Mouse (Mus musculus): ENCODE data around the gene Mthfsl.
"Not testable (repeated sequence)": the region's sequence is repeated elsewhere in the genome, so short reads cannot be mapped to it uniquely, and the experiment has no call there.

Gene Mthfsl

DNA sequence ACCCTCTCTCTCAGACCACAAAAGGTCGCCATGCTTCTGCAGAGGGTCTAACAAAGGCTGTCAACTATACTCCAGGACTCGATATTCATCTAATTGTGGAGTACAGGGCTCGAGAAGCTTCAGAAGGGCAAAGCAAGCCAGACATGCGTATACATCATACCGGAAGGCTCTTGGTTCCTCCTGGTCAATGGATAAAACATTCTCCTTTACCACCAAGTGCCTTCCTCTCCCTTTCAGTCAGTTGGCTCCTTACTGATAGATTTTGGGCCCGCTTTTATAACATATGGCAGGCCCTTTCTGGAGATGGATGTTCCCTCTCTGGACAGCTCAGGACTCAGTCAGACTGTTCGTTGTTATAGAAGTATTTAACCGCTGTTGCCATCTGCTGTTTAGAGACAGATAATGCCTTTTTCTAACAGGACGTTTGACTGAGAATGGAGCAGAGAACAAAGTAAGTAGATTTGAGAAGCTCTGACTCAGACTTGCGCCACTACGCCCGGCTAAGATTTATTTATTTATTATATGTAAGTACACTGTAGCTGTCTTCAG, at the start of gene Mthfsl:
Mthfsl (minus strand) TSS at position 308 of the 549 bp plus-strand sequence.
- DNase-seq (ENCODE audit: low read depth) = peak; percentile 74

DNA sequence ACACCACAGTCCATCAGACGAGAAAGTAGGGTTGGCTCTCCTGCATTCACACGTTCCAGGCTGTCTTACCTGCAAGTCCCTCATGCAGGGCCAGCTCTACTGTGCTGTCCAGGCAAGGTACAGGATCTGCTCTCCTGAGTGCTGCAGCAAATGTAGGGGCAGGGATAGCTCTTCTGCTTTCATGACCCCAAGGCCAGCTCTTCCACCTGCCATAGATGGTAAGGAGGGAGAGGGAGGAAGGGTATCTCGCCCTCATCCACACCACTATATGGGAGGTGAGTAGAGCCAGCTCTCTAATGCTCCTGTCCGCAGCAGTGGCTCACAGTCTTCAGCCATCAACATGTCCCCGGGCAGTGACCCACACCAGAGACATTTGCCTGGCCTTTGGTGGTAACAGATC, 49.4 kb upstream of the Mthfsl start:
- DNase-seq (ENCODE audit: low read depth) = not testable (repeated sequence)

DNA sequence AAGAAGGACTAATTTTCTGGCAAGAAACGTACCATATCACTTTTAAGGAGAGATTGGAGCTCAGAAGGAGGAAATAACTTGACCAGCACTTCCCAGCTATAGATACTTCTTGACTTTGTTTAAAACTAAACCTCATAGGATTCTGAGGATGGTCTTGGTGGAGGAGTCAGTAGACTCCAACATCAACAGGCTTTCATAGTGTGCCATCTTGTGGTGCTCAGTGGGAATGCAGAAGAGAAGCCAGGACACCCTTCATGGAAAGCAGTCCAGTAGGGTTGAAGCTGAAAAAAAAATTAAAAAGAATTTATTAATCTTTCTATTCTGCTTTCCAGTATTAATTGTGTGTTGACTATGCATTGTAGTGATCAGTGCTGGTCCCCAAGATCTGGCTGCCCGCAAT, 26.6 kb upstream of the Mthfsl start:
- DNase-seq (ENCODE audit: low read depth) = not testable (repeated sequence)

DNA sequence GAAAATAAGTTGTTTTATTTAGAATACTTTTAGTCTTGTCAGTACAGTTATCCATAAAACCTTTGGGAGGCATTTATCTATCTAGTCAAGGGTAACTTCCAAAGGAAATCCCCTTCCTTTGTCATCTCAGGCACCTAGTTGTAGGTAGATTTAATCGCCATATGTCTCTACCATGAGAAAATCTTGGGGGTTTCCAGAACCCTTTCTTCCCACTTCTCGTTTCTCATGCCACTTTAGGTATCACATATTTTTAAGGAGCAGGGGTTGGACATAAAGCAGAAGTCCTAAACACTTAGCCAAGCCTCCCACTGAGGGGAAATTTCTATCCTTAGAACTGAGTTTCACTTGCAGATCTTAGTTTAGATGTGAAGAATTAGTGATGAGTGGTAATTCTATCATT, 25.9 kb upstream of the Mthfsl start:
- not testable (repeated sequence) for DNase-seq (ENCODE audit: low read depth)

DNA sequence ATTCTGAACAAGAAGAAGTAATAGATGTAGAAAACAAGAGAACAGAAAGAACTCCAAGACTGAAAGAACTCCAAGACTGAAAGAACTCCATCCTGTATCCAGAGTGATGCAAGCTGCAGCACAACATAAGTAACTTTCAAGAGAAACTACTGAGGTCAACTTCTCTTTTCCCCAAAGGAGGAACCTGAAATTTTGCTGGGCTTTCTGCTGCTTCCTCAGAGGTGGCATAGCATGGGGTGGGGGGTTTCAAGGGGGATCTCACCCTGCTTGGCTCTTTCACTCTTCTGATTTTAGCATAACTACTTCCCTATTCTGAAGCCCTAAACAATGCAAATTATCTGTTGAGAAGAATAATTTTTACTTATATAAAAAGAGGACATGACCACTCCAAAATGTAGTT, 15.2 kb upstream of the Mthfsl start:
- not testable (repeated sequence) for DNase-seq (ENCODE audit: low read depth)

DNA sequence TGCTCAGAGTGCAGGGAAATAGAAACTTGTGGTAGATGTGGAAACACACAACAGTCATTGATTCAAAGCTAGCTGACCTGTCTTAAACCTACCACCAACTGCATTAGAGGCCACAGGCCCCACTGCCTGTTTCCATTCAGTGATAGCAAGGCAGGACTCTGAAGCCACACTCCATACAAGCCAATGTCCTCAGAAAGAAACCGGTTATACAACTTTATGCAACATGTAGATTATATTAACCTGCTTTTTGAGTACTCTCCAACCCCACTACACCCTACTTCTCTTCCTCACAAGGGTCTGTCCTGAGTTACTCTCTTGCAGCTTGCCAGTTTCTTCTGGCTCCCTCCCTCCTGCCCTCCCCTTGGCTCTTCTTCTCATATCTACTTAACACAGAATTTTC, 13.1 kb upstream of the Mthfsl start:
- DNase-seq (ENCODE audit: low read depth) = not testable (repeated sequence)

DNA sequence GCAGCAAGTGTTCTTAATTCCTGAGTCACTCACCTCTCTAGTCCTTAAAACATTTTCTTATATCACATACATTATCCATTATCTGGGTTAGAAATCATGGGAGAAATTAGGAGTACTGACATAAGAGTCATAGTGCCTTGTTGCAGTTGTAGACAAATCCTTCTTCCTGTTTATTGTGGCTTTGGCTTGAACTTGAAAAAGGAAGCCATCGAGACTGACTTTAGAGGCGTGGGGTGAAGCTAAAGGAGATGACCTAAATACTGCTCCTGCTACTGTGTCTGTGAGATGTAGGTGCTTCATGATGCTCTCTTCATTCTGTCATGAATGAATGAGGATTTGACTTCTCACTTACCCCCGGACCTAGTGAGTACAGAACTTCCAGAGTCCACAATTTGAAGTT, 12.2 kb upstream of the Mthfsl start:
- not testable (repeated sequence) for DNase-seq (ENCODE audit: low read depth)

DNA sequence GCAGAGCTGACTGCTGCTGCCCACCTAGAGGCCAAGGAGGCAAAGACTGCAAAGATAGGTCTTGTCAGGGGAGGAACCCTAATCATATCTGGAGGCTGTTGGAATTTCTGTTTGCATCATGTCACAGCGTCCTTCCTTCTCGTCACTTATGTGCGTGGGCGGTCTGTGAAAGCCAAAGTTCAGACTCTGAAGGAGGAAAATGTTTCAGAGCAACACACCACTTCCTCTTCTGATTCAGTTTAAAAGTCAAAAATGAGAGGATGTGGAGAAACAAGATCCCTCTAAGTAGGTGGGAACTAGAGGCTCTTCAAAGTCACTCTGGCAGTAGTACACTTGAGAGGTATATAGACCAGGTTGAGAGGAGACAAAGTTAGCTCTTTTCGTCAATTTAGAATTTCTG, 11.6 kb upstream of the Mthfsl start, which contains the start of gene Bcl2a1d:
Bcl2a1d (minus strand) TSS at position 187 of the 400 bp plus-strand sequence.
- not testable (repeated sequence) for DNase-seq (ENCODE audit: low read depth)

DNA sequence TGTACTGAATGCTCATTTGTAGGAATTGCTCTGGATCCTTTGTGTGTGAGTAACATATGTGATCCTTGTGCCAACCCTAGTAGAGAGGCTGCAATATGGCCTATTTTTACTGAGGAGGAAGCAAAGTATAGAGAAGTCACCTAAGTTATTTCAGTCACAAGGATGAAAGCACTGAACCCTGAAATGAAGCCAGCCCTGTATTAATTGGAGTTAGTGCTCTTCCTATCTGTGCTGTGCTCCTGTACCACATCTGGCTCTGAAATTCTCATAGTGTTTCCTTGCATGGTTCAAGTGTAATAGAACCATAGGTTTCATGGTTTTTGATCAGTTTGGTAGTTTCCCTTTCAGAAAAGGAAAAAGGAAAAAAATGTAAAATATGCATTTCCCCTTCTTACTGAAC, 8.2 kb upstream of the Mthfsl start:
- not testable (repeated sequence) for DNase-seq (ENCODE audit: low read depth)

DNA sequence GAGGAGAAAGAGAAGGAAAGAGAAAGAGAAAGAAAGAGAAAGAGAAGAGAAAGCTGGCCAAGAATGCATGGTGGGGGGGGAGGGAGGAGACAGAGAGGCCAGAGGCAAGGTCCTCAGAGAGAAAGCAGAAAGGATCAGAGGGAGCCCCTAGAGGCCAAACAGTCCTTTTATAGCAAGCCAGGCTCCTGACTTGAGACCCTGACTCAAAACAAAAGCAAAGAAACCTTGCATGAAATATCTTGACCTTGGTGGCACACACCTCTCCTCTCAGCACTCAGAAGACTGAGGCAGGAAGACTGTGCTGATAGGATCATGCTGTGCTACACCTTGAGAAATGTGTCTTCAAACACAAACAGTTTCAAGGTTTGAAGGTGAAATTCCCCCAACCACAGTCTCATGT, 1.5 kb upstream of the Mthfsl start:
- DNase-seq (ENCODE audit: low read depth) = not testable (repeated sequence)

DNA sequence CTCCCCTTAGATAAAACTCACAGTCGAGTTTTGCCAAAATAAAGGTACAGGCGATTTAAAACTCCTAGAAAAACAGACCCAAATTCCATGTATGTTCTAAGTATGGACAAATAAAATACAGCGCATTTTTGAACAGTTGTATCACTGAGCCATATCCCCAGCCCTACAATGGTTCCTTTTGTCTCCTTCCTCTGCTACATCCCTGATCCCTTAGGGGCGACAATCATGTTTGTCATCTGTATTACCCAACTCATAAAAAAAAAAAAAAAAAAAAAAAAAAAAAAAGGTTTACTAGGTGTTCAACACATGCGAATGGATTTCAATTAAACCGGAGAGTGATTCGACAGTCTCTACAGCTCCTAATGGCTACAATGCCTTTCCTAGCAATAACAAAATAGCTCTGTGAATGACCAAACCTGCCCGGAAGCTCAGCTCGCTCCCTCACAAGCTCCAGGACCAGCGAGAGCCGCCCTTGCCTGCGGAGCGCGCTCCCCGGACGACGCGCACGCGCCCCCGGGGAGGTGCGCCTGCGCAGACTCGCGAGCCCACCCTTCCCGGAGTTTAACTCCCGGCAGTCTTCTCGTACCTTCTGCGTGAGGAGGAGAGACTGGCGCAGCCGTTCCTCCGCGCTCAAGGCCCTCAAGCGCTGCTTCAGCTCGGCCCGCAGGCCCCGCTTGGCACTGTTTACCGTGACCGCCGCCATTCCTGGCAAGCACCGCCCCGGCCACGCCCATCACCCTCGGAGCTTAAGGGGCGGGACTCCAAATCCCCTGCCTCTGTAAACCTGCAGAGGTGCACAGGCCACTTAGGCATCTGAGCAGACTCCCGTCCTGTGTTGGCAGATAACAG, 799 bp downstream of the Mthfsl start:
- DNase-seq (ENCODE audit: low read depth) = not testable (repeated sequence)

DNA sequence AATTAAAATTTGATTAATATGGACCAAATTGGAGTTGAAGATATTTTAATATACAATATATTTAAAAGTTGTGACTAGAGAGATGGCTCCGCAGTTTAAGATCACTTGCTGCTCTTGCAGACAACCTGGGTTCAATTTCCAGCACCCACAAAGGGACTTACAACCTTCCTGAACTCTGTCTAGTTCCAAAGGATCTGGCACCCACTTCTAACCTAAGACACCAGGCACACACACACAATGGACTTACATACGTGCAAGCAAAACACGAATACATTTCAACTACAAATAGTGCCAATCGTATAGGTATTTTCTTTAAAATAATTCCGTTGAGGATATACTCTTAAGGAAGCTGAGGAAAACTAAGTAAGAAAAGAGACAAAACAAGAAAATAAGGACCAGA, 1.5 kb downstream of the Mthfsl start:
- not testable (repeated sequence) for DNase-seq (ENCODE audit: low read depth)

DNA sequence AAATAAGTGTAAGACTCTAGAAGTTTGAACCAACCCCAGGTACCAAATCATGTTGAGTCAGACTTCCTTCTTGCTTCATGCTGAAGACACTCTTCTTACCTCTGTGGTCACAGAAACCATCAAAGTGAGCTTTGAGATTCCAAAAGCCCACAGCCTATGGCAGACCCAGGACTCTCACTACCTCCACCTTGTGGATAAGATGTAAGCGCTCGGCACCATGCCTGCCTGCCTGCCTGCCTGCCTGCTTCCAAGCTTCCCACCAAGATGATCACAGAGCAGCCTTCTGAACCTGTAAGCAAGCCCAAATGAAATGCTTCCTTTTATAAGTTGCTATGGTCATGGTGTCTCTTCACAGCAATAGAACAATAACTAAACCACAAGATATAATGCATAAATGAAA, 2.0 kb downstream of the Mthfsl start:
- DNase-seq (ENCODE audit: low read depth) = peak; percentile 40

DNA sequence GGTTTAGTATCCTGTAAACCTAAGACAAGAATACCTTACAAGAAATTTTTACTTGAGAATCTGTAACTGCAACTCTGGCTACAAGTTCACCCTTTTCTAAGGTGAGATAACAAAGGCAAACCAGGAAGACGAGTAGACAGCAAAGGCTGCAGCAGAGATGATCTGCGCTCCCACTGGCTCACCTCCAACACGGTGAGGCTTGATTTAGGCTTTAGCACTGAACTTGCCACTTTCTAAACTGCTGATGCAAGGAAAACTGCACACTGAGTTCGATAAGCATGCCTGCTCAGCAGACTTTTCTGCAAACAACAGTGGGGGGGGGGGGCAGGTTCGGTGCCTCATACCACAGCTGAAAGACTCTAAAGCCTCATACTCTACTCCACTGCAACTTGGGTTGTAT, 5.6 kb downstream of the Mthfsl start:
- DNase-seq (ENCODE audit: low read depth) = not testable (repeated sequence)

DNA sequence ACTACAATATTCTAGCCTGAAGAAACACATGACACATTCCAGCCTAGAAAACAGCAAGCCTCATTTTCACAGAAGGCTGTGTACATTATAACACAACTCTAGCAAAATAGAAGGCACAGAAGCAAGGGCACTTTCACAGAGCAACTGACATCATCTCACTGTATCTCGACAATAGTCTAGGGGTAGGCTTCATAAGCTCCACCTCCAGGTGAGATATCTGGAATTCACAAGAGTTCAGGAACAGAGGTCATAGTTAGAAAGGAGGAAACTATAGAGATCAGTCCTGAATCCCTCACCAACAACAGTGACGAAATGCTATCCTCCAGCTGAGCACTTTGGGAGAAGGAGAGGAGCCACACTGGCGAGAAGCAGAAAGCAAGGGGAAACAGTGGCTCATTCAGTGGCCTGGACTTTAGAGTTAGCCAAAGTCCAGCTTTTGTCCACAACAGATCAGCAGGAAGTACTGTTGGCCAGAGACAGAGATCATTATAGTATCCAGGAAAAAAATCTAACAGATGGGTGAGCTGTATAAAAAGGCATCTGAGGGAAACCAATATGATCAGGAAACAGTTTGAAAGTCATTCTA, 7.8 kb downstream of the Mthfsl start:
- not testable (repeated sequence) for DNase-seq (ENCODE audit: low read depth)

DNA sequence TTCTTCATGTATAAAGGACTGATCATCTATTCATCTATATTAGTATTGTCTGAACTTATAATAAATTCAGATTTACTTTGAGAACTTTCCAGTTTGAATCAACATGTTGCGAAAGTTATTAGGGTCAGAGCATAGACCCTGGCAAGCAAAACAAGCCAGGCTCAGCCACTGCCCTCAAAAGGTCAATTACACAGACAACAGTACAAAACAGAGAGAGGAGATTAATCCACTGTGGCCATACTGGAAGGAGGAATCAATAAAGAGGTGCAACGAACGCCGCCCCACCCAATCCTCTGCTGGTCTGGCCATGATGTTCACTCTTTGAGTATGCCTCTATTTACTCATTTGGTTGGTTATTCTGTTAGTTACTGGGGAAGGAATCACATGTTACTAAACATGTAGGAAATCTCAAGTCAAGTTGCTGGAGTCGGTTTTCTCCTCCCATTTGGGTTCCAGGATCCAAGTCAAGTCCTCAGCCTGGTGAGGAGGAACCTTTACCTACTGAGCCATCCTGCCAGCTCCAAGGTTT, 9.1 kb downstream of the Mthfsl start:
- DNase-seq (ENCODE audit: low read depth) = not testable (repeated sequence)

DNA sequence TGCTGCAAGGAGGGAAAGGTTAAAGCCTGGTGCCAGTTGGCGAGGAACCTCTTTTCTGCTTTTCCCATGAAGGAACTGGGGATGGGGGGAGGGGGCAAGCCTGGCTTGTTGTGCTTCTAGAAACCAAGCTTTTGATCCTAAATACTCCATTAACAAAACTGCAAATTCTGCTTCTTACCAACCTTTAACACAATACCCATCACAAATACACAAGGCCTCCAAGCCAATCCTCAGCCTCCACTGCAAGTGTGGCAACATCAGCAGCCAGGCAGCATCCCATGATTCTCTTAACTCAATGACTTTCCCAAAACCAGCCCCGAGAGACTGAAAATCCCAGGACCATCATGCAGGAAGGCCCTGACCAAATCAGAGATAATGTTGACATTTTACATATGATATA, 9.7 kb downstream of the Mthfsl start:
- DNase-seq (ENCODE audit: low read depth) = not testable (repeated sequence)

DNA sequence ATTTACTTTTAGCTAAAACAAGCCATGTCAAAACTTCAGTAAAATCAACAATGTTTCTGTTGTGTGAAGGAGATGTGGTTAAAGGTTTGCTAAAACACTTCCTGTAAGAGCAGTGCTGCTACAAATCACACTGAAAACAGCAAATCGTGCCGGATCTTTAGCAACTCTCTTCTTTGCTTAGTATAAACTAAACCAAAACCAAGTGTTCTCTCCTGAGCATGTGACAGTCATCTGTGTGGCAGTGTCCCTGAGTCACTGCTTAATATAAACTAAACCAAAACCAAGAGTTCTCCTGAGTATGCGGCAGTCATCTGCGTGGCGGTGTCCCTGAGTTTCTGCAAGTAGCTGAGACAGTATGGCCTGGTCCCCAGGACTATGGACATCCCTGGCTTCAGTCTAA, 10.3 kb downstream of the Mthfsl start:
- DNase-seq (ENCODE audit: low read depth) = not testable (repeated sequence)

DNA sequence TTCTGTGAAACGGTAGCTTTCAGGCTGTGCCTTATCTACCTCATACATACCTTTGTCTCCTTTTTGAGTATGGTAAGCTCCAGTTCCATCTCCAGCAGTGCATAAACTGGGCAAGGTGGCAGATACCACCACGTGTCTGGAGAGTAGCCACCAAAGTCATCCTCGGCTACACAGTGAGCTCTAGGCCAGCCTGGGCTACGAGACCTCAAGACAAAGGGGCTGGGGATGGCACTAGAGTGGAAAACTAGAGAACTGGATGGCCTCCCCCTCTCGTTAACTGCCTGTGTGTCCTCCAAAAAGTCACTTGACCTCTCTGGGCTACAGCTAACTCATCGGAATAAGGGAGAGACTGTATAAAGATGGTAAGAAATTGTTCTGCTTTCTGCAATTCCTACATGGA, 10.8 kb downstream of the Mthfsl start:
- DNase-seq (ENCODE audit: low read depth) = no peak

DNA sequence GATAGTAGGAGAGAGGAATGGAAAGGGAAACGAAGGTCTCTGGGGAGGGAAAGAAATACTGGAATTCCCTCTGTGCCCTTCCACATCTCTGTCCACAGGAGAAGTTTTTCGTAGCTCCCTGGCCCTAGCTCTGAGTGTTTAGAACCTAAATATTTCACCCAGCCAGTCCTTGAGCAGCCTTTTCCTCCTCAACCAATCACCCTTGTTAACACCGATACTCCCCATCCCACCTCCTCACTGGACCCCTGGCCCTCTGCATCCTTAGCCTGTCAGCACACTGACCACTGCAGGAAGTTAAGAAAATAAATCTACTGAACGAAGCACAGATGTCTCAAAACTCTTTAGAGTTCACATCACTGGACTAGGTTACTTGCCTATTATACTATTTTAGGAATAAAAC, 13.4 kb downstream of the Mthfsl start:
- DNase-seq (ENCODE audit: low read depth) = no peak

DNA sequence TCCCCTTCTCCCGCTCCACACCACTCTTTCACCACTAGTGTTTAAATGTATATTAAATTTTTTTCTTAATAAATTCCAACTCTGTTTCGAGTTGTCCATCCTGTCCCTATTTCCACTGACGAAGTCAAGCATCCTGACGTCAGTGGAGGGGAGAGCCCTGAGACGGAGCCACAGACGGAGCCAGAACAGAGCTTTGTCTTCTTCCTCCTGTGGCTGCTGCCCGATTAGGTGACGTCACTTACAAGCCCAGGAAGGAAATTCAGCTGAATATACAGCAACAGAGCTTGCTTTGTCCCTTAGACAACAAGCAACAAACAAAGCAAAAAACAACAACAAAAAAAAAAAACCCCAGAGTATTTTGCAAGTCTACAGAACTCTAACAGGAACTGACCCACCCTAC, 14.9 kb downstream of the Mthfsl start:
- DNase-seq (ENCODE audit: low read depth) = not testable (repeated sequence)

DNA sequence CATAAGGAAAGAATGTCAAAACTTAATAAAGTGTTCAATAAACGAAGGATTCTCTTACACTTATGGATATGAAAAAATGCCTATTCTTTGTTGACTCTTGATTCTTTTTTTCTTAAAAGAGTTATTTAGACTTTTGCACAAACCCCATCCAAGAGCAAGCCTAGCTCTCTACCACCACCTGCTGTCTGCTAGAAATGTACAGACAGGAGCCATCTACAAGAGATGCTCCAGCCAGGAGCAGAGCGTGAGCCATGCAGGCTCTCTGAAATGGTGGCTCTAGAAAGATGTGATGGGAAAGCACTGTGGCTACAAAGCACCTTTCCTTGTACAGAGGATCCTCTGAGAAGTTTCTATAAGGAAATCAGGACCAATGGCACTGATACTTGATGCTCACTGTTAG, 21.4 kb downstream of the Mthfsl start:
- not testable (repeated sequence) for DNase-seq (ENCODE audit: low read depth)

DNA sequence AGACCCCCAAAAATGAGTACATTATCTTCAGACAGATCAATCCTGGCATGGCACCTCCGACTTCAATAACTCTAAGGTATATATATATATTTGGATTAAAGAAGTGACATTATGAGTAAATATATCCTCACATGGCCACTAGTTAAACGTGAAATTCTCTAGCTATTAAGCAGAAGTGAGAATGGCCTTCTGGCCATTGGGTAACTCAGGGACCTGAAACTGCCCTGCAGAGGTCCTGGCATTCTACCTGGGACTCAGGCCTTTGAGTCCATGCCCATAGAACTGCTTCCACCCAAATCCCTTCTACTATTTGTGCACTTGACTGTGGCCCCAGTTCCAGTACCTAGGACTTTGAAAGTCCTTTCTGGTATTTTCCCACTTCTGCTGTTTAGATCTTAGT, 28.8 kb downstream of the Mthfsl start:
- not testable (repeated sequence) for DNase-seq (ENCODE audit: low read depth)
